Mouse (Mus musculus): Measurements from ENCODE around the gene Ap1g2.

The Ap1g2 gene

DNA sequence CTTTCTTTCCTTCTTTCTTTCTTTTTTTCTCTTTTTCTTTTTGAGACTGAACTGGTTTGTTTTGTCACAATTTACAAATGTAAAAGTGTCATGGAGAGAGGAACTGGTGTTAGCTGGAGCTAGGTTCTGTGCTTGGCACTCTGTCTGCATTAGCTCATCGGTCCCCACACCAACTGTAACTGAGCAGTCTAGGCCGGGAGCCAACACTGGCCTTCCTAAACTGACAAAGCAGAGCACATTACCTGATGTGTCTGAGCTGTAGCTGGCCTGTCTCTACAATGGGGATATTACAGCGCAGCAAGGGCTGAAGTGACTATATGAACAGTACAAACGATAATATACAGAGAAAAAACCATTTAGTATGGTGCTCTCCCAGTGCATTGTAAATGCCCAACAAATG, 12.5 kb upstream of the Ap1g2 start:
- no peak for TF ChIP-seq GATA4 (IDR thresholded peaks at IDR 0.05; ENCODE audit: insufficient replicate concordance, low read length)

DNA sequence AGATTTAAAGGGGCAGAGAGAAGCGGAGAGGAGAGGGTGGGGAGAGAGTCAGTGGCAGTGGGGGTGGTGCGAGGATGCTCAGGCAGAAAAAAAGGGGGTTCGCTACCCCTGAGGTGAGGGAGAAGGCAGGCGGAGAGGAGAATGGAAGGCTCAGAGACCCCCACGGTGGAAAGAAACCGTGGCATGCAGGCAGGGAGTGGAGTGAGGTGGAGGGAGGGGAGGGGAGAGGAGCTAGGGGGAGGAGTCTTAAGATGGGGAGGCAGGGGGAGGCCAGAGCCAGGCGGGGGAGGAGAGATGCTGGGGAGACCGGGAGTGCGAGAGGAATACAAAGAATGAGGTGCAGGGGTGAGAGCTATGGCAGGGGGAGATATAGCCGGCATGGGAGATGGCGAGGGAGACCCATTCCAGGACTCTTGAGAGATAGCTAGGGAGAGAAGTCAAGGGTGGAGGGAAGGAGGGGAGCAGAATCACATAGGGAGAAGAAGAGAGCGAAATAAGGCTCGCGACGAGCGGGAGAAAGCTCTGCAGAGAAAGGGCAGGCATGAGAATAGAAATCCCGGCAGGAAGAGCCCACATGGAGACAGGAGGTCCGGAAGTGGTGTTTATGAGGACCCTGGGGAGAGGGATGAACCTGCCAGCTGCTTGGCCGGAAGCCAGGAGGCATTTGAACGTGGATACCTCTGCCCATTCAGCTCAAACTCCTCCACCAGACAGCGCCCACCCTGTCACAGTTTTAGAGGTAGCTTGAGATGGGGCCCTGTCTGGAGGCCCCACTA, 10.2 kb upstream of the Ap1g2 start, which contains the start of gene Jph4:
Gene Jph4, minus strand, starts transcription at position 511 of the 776 bp plus-strand sequence.
- TF ChIP-seq GATA4 (IDR thresholded peaks at IDR 0.05; ENCODE audit: insufficient replicate concordance, low read length) = no peak

DNA sequence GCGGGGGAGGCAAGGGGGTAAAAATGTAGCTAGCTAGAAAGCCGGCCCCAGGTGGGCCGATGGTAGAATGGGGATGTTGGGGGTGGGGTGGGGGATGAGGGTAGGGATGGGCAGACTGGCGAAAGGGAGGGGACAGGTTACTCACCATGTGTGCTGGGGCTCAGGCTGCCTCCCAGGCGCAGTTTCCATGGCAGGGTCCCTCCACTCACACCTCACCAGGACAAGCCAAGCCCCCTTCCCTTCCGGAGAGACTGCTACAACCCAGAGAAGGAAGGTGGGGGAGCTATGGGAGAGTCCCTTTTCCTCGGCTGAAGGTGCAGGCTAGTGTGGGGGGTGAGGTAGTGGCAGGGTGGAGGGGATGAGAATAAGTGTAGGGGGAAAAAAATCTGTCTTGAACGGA, 9.5 kb upstream of the Ap1g2 start:
- no peak for TF ChIP-seq GATA4 (IDR thresholded peaks at IDR 0.05; ENCODE audit: insufficient replicate concordance, low read length)

DNA sequence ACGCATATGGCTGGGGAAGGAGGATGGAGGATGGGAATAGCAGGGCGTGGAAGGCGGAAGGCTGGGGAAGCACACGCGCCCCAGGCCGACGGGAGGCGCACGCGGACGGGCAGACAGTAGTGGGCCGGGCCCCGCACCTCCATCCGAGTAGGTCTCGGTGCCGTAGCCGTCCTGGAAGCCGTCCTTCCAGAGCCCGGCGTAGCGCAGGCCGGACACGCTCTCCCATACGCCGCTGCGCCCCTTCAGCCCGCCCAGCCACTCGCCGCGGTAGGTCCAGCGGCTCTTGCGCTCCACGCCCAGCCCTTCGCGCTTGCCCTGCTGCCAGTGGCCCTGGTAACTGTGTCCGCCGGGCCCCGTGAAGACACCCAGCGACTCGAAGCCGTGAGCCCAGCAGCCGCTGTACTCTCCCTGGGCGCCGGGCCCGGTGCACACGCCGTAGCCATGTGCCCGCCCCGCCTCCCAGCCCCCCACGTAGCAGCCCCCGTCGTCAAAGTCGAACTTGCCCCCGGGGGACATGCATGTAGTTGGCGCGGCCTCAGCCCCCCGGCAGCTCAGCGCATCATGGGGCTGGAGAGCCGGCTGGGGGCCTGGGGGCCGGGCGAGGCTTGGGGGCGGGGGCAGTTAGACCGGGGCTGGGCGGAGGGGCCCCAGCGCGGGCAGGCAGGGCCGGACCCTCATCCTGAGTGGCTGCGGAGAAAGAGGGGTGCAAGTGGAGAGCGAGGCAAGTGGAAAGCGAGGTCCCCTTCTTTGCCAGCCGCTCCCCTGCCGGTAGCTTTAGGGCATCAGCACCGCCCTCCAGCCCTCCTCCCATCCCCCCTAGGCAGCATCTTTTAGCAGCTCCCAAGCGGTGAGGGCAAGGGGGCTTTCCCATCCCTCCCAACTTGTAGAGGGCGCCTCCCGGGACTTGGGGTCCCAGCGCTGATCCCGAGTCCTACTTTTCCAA, 8.6 kb upstream of the Ap1g2 start:
- no peak for TF ChIP-seq GATA4 (IDR thresholded peaks at IDR 0.05; ENCODE audit: insufficient replicate concordance, low read length)

DNA sequence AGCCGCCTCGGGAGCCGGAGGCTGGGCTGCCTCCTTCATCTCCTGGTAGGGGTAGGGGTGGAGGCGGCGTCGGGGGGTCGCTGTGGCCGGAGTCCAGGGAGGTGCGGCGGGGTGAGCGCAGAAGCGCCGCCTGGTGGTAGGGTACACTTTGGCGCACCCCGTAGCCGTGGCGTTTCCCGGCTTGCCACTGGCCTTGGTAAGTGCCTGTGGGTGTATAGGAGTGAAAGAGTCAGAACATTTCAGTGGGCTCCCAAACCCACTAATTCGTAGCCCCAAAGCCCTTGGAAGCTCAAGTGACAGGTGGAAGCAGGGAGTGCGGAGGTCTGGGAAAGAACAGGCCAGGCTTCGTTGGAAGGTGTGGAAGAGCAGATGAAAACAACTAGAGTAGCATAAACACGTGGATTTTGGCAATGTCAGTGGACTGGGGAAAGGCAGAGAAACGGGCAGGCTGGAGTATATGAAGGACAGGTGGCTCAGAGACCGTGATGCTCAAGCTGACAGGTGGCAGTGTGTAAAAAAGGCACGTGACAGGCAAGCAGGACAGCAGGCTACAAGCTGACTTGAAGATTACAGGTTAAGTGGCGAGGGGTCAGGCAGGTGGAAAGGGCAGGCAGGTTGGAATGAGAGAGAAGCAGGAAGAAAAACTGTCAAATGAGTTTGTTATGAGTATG, 7.7 kb upstream of the Ap1g2 start:
- TF ChIP-seq GATA4 (IDR thresholded peaks at IDR 0.05; ENCODE audit: insufficient replicate concordance, low read length) = no peak

DNA sequence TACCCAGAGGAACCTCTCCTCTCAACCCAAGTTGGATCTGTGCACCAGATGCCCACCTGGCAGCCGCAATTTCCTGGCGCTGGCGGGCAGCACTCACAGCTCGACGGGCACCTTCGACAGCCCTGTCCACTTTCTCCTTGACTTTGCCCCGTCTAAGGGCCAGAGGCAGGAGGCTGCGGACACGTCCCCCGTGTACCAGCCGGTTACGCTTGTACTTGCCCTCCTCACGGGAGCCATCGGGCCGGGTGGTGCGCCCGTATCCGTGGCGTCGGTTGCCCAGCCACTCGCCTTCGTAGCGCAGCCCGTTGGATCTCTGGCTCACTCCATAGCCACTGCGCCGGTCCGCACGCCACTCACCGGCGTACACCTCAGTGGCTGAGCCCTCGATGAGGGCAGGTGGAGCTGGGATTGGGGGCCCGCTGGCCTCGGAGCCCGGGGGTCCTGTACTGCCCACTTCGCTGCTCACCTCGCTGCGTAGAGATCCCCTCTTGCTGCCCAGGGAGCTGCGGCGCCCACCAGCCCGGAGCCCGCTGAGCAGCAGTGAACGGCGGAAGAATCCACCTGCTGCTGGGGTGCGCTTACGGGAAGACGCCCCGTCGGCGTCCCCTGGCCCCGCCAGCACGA, 7.1 kb upstream of the Ap1g2 start:
- TF ChIP-seq GATA4 (IDR thresholded peaks at IDR 0.05; ENCODE audit: insufficient replicate concordance, low read length) = no peak

DNA sequence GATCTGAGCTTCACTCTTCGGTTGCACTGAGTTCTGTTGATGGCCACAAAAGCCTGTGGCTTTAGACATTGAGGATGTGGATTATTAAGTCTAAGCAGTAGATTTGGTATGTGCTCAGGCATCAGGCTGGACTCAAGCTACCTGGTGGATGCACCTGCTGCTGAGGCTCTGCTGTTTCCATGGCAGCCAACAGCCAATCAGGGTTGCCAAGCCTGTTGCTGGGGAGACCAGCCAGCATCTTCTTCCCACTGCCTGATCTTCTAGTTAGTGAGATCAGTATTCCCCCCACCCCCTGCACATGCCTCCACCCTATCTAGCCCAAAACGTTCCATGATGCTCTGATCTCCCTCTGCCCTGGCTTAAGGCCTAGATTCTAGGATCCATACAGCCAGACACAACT, 5.3 kb upstream of the Ap1g2 start:
- TF ChIP-seq GATA4 (IDR thresholded peaks at IDR 0.05; ENCODE audit: insufficient replicate concordance, low read length) = no peak

DNA sequence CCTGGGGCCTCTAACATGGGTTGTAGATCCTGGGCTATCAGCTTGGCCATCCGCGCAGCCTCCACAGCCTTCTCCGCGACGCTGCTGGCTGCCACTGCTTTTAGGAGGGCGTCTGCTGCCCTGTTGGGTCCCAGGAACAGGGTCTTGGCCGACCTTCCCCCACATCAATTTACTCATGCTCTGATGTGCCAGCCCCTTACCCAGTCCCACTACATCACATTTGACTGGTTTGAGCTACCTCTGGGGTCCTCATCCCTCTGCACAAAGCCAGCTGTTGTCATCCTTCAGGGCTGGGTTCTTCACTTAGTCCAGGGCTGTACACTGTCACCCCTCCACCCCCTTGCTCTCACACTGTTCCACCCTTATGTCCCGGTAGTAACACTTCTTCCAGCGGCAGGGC, 3.7 kb upstream of the Ap1g2 start:
- TF ChIP-seq GATA4 (IDR thresholded peaks at IDR 0.05; ENCODE audit: insufficient replicate concordance, low read length) = no peak

DNA sequence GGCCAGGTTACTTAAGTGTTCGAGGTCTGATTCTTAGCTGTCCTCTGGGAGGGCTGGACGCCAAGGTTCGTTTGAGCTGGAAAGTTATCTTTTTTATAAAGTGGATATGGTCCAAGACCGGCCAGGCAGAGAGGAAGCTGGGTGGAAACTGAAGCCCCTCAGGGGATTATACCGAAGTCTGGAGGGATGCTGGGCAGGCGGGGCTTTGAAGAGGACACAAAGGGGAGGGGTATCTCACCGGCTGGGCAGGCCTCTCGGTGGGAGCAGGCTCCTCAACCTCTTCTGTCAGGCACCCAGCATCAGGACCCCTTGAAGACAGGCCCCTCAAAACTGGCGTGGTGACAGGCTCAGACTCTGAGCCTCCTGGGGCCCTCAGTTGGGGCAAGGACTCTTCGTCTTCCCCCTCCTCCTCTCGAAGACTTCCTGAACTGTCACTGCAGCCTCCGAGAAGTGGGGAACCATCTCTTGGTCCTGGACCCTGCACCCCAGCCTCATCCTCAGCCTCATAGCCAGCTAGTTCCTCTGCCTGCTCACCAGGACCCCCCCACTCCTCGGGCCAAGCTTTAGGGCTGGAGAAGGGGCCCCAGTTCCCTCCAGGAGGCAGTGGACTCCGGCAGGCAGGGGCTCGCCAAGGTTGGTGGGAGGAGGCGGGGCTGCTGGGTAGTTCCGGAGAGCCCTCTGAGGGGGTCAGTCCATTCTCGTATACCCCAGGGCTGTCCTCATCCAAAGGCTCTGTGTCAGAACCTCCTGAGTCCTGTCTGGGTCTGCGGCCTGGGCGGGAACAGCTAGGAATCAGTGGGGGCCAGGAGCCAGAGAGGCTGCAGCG, 2.9 kb upstream of the Ap1g2 start:
- TF ChIP-seq GATA4 (IDR thresholded peaks at IDR 0.05; ENCODE audit: insufficient replicate concordance, low read length) = no peak

DNA sequence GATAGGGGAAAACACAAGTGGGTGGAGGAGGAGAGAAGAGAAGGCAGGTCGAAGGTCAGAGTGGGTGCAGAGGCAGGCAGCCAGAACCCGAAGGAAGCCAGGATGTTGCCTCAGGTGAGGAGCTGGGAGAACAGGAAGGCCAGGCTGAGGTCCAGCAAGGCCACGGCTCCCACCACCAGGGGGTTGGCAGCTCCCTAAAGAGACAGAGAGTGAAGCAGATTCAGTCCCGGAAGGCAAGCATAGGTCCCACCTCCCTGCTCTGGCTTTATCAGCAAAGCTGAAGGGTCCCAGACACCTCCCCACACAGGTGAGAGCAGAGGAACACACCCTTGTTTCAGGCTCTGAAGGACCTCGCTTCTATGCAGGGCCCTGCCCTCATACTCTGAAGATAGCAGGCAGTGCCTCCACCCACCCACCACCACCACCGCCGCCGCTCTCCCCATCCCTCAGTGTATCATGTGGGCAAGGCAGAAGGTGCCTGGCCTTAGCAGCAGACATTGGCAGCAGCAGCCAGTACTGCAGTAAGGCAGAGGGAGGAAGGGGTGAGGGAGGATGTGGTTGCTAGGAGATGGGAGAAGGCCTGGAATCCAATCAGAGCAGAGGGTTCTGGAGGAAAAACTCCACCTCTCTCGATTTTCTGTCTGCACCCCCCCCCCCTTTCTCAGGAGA, 1.9 kb upstream of the Ap1g2 start:
- TF ChIP-seq GATA4 (IDR thresholded peaks at IDR 0.05; ENCODE audit: insufficient replicate concordance, low read length) = no peak

DNA sequence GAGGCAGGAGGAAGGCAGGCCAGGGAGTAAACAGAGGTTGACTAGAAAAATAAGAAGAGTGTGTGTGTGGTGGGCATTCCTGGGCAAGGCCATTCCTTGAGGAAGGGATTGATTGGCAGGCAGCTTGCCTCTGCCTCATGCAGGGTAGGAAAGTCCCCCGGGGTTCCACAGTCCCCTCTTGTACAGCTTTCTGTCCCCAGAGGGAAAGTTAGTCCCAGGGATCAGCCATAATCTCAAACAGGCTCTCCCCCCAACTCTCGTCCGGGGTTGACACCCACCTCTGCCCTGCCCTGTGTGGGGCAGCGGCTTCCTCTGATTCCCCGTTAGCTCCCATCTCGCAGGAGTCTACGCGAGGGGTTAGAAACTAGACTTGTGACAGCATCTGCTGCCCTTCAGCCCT, 597 bp upstream of the Ap1g2 start:
- no peak for TF ChIP-seq GATA4 (IDR thresholded peaks at IDR 0.05; ENCODE audit: insufficient replicate concordance, low read length)

DNA sequence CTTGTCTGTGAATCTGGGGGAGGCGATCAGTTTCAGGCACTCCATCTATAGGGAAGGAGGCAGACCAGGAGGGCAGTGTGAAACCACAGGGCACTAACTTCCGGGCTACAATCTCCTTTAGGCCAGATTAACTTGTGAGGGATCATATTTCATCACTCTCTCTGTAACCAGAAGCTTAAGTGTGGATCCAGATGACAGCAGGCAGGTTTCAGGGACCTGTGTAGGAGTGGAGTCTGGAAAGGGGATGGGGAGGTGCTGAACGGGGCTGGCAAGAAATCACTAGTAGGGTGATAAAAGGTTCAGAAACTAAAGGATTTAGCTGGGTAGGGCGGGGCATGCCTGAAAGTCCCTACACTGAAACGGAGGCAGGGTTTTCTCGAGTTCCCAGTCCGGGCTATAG, 1.0 kb downstream of the Ap1g2 start:
- TF ChIP-seq GATA4 (IDR thresholded peaks at IDR 0.05; ENCODE audit: insufficient replicate concordance, low read length) = no peak

DNA sequence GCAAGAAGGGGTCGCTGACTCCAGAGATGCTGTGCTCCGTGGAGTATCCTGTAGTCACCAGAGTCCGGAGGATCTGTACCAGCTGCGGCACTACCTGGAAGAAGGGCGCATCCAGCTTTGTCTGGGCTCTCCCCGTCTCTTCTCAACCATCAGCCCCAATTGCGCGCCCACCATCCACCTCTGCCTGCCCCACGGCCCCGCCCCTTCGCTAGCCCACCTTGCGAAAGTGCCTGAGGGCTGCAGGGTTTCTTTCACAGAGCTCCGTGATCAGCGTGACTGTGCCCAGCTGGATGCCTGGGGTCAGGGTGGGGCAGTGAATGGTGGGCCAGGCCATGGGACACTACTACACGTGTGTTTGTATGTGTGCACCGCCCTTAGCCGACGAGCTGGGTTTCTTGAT, 2.0 kb downstream of the Ap1g2 start:
- no peak for TF ChIP-seq GATA4 (IDR thresholded peaks at IDR 0.05; ENCODE audit: insufficient replicate concordance, low read length)
